Mouse (Mus musculus): ENCODE data around the gene Igfals. TPM values are rescaled to one million over a fixed set of nuclear protein-coding genes. Genes with fewer than 3 reads are reported as not detected.
A peak's percentile ranks its signal among the peaks of the same experiment; 100 is the strongest.

Igfals gene
- 0.12 and 0.24 TPM in 2 replicates for polyA plus RNA-seq (2015; fragmentation: Nextera tagmentation; extraction: Ambion mirVana)

GRCm38 (mm10) chr17:24865776-24866175, at the start of gene Igfals:
TSS of gene Igfals (plus strand) at chr17:24865997.
- H3K4me2 ChIP-seq = no peak within 1 kb of the TSS
- 91% methylated on average over 8 of the region's 8 CpGs for WGBS
- no peaks in the 10 kb centered on the region for H3K9me3 ChIP-seq
- no peak within 1 kb of the TSS for H3K9ac ChIP-seq
- peaks cover 34% of the 10 kb centered on the region for H3K36me3 ChIP-seq
- no peaks in the 10 kb centered on the region for H3K4me1 ChIP-seq (replicated peaks)
- no peaks in the 10 kb centered on the region for H3K27me3 ChIP-seq
- no peak for ATAC-seq (ENCODE audit: low FRiP score, low read depth)
- no peak within 1 kb of the TSS for H3K27ac ChIP-seq (replicated peaks)
- H3K4me3 ChIP-seq = no peak within 1 kb of the TSS

- H3K4me3 ChIP-seq = no peak overlapping the region
- H3K4me1 ChIP-seq (replicated peaks) = no peaks in the 10 kb centered on the region
- H3K9ac ChIP-seq = no peak overlapping the region
- no peak for ATAC-seq (ENCODE audit: low FRiP score, low read depth)
- H3K36me3 ChIP-seq = no peaks in the 10 kb centered on the region
- 47% methylated on average over 1 of the region's 1 CpGs for WGBS
- H3K9me3 ChIP-seq = no peaks in the 10 kb centered on the region
- no peak overlapping the region for H3K27ac ChIP-seq (replicated peaks)
- no peak overlapping the region for H3K4me2 ChIP-seq
- H3K27me3 ChIP-seq = peaks cover 5% of the 10 kb centered on the region; the same call in 1 of the 2 replicates
Observed at GRCm38 (mm10) chr17:24817503-24817902, 48.3 kb upstream of the Igfals start.

- H3K9ac ChIP-seq = no peak overlapping the region
- H3K4me1 ChIP-seq (replicated peaks) = no peaks in the 10 kb centered on the region
- H3K27me3 ChIP-seq = peaks cover 5% of the 10 kb centered on the region; the same call in 1 of the 2 replicates
- no peaks in the 10 kb centered on the region for H3K36me3 ChIP-seq
- no peak overlapping the region for H3K4me3 ChIP-seq
- H3K27ac ChIP-seq (replicated peaks) = no peak overlapping the region
- WGBS = 58% methylated on average over 6 of the region's 6 CpGs
- no peak overlapping the region for H3K4me2 ChIP-seq
- ATAC-seq (ENCODE audit: low FRiP score, low read depth) = no peak
- H3K9me3 ChIP-seq = no peaks in the 10 kb centered on the region
Observed at GRCm38 (mm10) chr17:24818172-24818571, 47.6 kb upstream of the Igfals start.

GRCm38 (mm10) chr17:24819469-24819868, 46.3 kb upstream of the Igfals start:
- no peaks in the 10 kb centered on the region for H3K4me1 ChIP-seq (replicated peaks)
- no peak overlapping the region for H3K27ac ChIP-seq (replicated peaks)
- 74% methylated on average over 2 of the region's 2 CpGs for WGBS
- H3K27me3 ChIP-seq = peaks cover 3% of the 10 kb centered on the region; the same call in 1 of the 2 replicates
- H3K4me2 ChIP-seq = no peak overlapping the region
- H3K9me3 ChIP-seq = no peaks in the 10 kb centered on the region
- H3K4me3 ChIP-seq = no peak overlapping the region
- no peak for ATAC-seq (ENCODE audit: low FRiP score, low read depth)
- no peaks in the 10 kb centered on the region for H3K36me3 ChIP-seq
- no peak overlapping the region for H3K9ac ChIP-seq

- Histone ChIP-seq H3K27ac (replicated peaks) (no peak overlapping the region), H3K9me3 (no peaks in the 10 kb centered on the region), H3K9ac (no peak overlapping the region), H3K27me3 (peaks cover 7% of the 10 kb centered on the region; the same call in 1 of the 2 replicates), H3K4me2 (no peak overlapping the region), H3K36me3 (no peaks in the 10 kb centered on the region), H3K4me1 (replicated peaks) (no peaks in the 10 kb centered on the region), H3K4me3 (no peak overlapping the region)
- 53% methylated on average over 3 of the region's 3 CpGs for WGBS
- ATAC-seq (ENCODE audit: low FRiP score, low read depth) = no peak
Observed at GRCm38 (mm10) chr17:24821351-24822280, 44.2 kb upstream of the Igfals start.

- Histone ChIP-seq H3K27me3 (peaks cover 15% of the 10 kb centered on the region), H3K36me3 (no peaks in the 10 kb centered on the region), H3K9me3 (no peaks in the 10 kb centered on the region), H3K27ac (replicated peaks) (no peak within 1 kb of the TSS), H3K4me2 (no peak within 1 kb of the TSS), H3K9ac (no peak within 1 kb of the TSS), H3K4me3 (no peak within 1 kb of the TSS), H3K4me1 (replicated peaks) (no peaks in the 10 kb centered on the region)
- ATAC-seq (ENCODE audit: low FRiP score, low read depth) = no peak
- WGBS = 77% methylated on average over 8 of the region's 8 CpGs
Observed at GRCm38 (mm10) chr17:24839842-24840241, 26.0 kb upstream of the Igfals start, which contains the start of gene Hagh. TSS of gene Hagh (plus strand) at chr17:24840143.

GRCm38 (mm10) chr17:24840341-24840740, 25.5 kb upstream of the Igfals start:
- Histone ChIP-seq H3K27ac (replicated peaks) (no peak overlapping the region), H3K9me3 (no peaks in the 10 kb centered on the region), H3K4me3 (no peak overlapping the region), H3K4me2 (no peak overlapping the region), H3K9ac (no peak overlapping the region), H3K4me1 (replicated peaks) (no peaks in the 10 kb centered on the region), H3K27me3 (peaks cover 14% of the 10 kb centered on the region), H3K36me3 (no peaks in the 10 kb centered on the region)
- 67% methylated on average over 5 of the region's 5 CpGs for WGBS
- no peak for ATAC-seq (ENCODE audit: low FRiP score, low read depth)

- WGBS = 58% methylated on average over 4 of the region's 4 CpGs
Observed at GRCm38 (mm10) chr17:24841133-24841532, 24.7 kb upstream of the Igfals start.

GRCm38 (mm10) chr17:24842631-24843030, 23.2 kb upstream of the Igfals start:
- Histone ChIP-seq H3K27ac (replicated peaks) (no peak overlapping the region), H3K4me1 (replicated peaks) (no peaks in the 10 kb centered on the region), H3K4me2 (no peak overlapping the region), H3K27me3 (peaks cover 11% of the 10 kb centered on the region), H3K9ac (no peak overlapping the region), H3K36me3 (no peaks in the 10 kb centered on the region), H3K9me3 (no peaks in the 10 kb centered on the region), H3K4me3 (no peak overlapping the region)
- WGBS = 65% methylated on average over 2 of the region's 2 CpGs
- ATAC-seq (ENCODE audit: low FRiP score, low read depth) = no peak

More at GRCm38 (mm10) chr17:24841133-24841532, 24.7 kb upstream of the Igfals start:
- H3K36me3 ChIP-seq = no peaks in the 10 kb centered on the region
- H3K4me1 ChIP-seq (replicated peaks) = no peaks in the 10 kb centered on the region
- H3K4me3 ChIP-seq = no peak overlapping the region
- no peak overlapping the region for H3K4me2 ChIP-seq
- no peak overlapping the region for H3K9ac ChIP-seq
- H3K27ac ChIP-seq (replicated peaks) = no peak overlapping the region
- H3K27me3 ChIP-seq = peaks cover 11% of the 10 kb centered on the region
- no peaks in the 10 kb centered on the region for H3K9me3 ChIP-seq
- no peak for ATAC-seq (ENCODE audit: low FRiP score, low read depth)

- WGBS = 59% methylated on average over 9 of the region's 9 CpGs
- Histone ChIP-seq H3K4me3 (no peak overlapping the region), H3K27me3 (peaks cover 11% of the 10 kb centered on the region), H3K9ac (no peak overlapping the region), H3K4me1 (replicated peaks) (peaks cover 13% of the 10 kb centered on the region), H3K27ac (replicated peaks) (no peak overlapping the region), H3K9me3 (no peaks in the 10 kb centered on the region), H3K36me3 (no peaks in the 10 kb centered on the region), H3K4me2 (no peak overlapping the region)
- no peak for ATAC-seq (ENCODE audit: low FRiP score, low read depth)
Observed at GRCm38 (mm10) chr17:24844525-24844924, 21.3 kb upstream of the Igfals start.

GRCm38 (mm10) chr17:24847386-24847785, 18.4 kb upstream of the Igfals start:
- H3K36me3 ChIP-seq = no peaks in the 10 kb centered on the region
- H3K4me2 ChIP-seq = no peak overlapping the region
- WGBS = 90% methylated on average over 1 of the region's 1 CpGs
- peaks cover 25% of the 10 kb centered on the region for H3K4me1 ChIP-seq (replicated peaks)
- no peak overlapping the region for H3K4me3 ChIP-seq
- H3K27ac ChIP-seq (replicated peaks) = no peak overlapping the region
- ATAC-seq (ENCODE audit: low FRiP score, low read depth) = no peak
- no peak overlapping the region for H3K9ac ChIP-seq
- peaks cover 6% of the 10 kb centered on the region; the same call in 1 of the 2 replicates for H3K27me3 ChIP-seq
- H3K9me3 ChIP-seq = no peaks in the 10 kb centered on the region

- Histone ChIP-seq H3K36me3 (peaks cover 6% of the 10 kb centered on the region), H3K9ac (0 out of 2 replicates have a peak overlapping the region, but pooled peaks have one; percentile 16), H3K4me3 (peak overlapping the region; percentile 94), H3K27me3 (peaks cover 6% of the 10 kb centered on the region; the same call in 1 of the 2 replicates), H3K9me3 (no peaks in the 10 kb centered on the region), H3K27ac (replicated peaks) (no peak overlapping the region), H3K4me1 (replicated peaks) (peaks cover 25% of the 10 kb centered on the region), H3K4me2 (peak overlapping the region; percentile 93)
- no peak for ATAC-seq (ENCODE audit: low FRiP score, low read depth)
Observed at GRCm38 (mm10) chr17:24848600-24849031, 17.2 kb upstream of the Igfals start.

Data from hindbrain, embryonic 15.5 days (tissue).